Mouse (Mus musculus) embryonic fibroblast, embryonic 13.5 days (primary cell): ENCODE results near the gene 5330417H12Rik.

Experiments used
- CTCF ChIP-seq: IDR thresholded peaks from 2 replicates; pipeline ENCODE4 v1.5.1; 2011; ENCODE audit warnings: mild to moderate bottlenecking, control low read depth, low read length, moderate library complexity, borderline replicate concordance; ENCODE audit not compliant: insufficient read depth
- POLR2A ChIP-seq: IDR thresholded peaks from 2 replicates; pipeline ENCODE4 v1.6.1; 2011; ENCODE audit warnings: low read depth, mild to moderate bottlenecking, control low read depth, low read length, moderate library complexity

- no peak for TF ChIP-seq POLR2A
- TF ChIP-seq CTCF: no peak
These were observed 32.3 kb downstream of the 5330417H12Rik start for GRCm38 (mm10) chr7:107592641-107593040.
